Mouse (Mus musculus) left cerebral cortex, postnatal 10 days (tissue): ENCODE data around the gene Hoxd11. TPM values are rescaled to one million over a fixed set of nuclear protein-coding genes. Genes with fewer than 3 reads are reported as not detected.

Experiments used
- DNase-seq, 2 experiments: peaks; one replicate each; pipeline ENCODE4 v3.0.0; 2021 to 2022; ENCODE audit warnings: low spot score in 2 of 2, mixed read lengths in 1 of 2; ENCODE audit errors: extremely low spot score in 1 of 2
- intact Hi-C: fragments of 180-260 bp; cut with DNase I; formaldehyde crosslinking; loops from one replicate; pipeline ENCODE4 v1.15.1; 2025
- microRNA-seq: library from miRNA; unstranded; fragments of <30 nt; microRNA quantifications from one replicate; pipeline ENCODE4 v1.2.0, GENCODE M21; 2022
- total RNA-seq, 2 experiments: library from RNA; stranded (reverse); gene quantifications; 2 replicates each; pipeline ENCODE4 v1.2.3; 2021

Hoxd11 gene
- total RNA-seq, 2 experiments from 2014 or later = not detected

GRCm38 (mm10) chr2:74733317-74733661 lies 53.9 kb downstream of the Hoxd11 start:
- no peak for DNase-seq
- intact Hi-C loops = no loop called here

DNA sequence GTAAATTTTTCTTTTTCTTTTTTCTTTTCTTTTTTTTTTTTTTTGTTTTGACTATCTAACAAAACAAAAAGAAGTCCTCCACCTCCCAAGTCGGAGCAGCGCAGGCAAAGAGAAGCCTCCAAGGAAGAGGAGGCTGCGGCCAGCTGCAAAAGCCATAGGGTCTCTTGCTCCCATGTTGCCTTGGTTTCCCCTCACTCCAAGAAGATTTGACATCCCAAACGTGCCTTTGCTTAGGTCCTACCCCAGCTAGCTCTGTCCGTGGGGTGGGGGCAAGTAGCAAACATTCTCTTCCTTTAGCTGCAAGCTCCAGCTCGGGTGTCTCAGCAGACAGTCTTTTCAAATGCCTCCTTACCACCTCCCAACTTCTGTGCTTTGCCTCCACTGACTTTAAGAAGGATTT lies 54.4 kb downstream of the Hoxd11 start:
- intact Hi-C loops = no loop called here
- DNase-seq = no peak

DNA sequence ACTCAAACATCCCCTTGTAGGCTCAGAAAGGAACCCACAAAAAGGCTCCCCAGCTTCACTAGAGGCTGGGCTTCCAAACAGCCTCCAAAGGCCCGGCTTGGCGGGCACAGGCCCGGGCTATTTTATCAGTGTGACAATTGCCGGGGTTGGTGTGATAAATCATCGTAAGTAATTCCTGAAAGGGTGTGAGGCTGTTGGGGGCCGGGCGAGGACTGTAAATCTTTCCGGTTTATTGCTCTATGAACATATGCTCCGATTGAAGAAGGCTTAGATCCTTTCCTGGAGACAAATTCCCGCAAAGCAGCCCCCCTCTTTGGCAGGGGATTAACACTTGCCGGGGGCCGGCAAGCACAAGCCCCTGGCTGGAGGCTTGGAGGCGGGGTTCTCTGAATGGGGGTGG lies 55.1 kb downstream of the Hoxd11 start:
- no peak for DNase-seq
- intact Hi-C loops = no loop called here

DNA sequence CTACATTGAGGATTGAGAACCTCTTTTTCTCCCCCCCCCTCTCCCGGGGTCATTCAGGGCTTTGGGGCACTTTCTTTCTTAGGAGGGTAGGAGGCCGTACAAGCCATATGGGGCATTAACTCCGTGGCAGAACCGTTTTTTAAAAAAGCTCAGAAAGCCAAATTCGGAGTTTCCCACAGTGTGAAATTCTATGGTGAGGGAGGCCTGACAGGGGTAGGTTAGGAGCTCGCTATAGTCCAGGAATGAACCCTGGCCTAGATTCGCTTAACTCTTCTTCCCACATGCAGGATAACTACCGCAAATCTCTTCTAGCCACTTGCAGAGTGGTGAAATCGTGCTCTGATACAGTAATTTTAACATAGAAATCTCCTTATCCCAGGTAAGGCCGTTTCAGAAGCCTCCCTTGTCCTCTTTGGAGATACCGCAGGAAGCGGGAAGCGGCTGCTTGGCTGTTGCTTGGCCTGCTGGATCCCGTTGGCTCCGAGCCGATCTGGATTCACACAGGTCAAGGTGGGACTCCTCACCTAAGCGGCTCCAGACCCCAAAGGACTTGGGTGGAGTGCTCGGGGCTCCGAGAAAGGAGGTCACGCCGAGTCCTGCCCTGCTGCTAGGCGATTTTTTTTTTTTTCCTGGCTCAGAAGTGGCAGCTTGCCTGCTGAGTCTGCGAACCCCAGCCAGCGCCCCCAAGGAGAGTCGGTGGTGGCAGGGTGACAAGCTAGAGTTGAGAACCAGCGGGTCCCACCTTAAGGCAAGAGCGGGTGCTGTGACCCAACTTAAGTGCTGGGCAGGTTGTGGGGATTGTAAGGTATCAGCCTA lies 55.8 kb downstream of the Hoxd11 start:
- no peak for DNase-seq
- intact Hi-C loops = no loop called here

DNA sequence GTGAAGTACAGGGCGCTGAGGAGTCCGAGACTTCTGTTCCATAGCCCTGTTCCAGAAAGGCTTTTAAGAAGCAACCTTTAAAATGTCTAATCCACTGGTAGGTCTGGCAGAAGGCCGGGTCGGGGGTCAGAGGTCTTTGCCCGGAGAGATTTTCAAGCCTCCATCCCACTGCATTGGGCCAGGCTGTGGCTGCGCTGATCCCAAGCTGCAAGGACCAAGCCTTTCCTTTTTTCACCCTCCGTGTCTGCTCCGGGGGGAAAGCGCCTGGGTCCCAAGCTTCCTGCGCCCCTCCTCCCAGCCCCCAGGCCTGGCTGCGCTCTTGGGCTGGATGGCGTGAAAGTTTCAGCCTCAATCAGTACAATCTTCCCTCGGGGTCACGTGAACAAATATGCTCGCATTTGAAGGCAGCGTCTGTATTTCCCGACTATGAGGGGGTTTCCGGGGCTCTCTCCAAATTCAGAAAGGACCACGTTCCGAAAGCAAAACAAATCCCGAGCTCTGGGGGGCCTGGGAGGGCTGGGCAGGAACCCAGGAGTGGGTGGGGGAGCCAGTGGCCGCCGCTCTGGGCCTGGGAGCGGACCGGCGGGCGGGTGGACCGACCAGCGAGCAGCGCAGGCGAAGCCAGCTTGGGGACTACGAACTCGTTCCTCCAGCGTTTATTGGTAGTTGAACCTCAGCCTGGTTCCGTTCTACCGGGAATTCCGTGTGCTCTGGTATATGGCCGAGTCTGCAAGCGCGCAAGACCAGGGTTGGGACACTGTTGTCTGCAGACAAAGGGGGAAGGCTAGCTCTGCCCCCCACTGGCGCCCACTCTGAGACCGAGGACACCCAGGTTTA lies 56.7 kb downstream of the Hoxd11 start:
- no peak for DNase-seq
- intact Hi-C loops = no loop called here

Small RNAs within 50 kb of the gene (microRNA-seq; reads per million reads assigned to microRNA genes)
- gene Gm44463 (not detected), gene Mir10b (52.3 reads per million, percentile 51 among the genes with 10 or more reads in this experiment)

Other genes with a start within 250 kb of the Hoxd11 start
- gene Lnpk, start 100.1 kb upstream of the Hoxd11 start, total RNA-seq = 10 to 100 TPM; 65.3 to 68.8 TPM
- gene Evx2, start 20.0 kb upstream of the Hoxd11 start, total RNA-seq = not detected
- not detected for gene Hoxd13, start 11.2 kb upstream of the Hoxd11 start, total RNA-seq
- not detected for gene Hoxd12, start 4.5 kb upstream of the Hoxd11 start, total RNA-seq
- not detected for gene Hoxd10, start 12.4 kb downstream of the Hoxd11 start, total RNA-seq
- gene Hoxd9, start 18.2 kb downstream of the Hoxd11 start, total RNA-seq = not detected
- gene Hoxd8, start 25.1 kb downstream of the Hoxd11 start, total RNA-seq = not detected
- not detected for gene Hoxd3, start 32.4 kb downstream of the Hoxd11 start, total RNA-seq
- gene Hoxd4, start 32.4 kb downstream of the Hoxd11 start, total RNA-seq = not detected
- not detected for gene Gm28230, start 47.2 kb downstream of the Hoxd11 start, total RNA-seq
- under 1 TPM in 1 of 2 experiments, not detected in 1; 0.24 TPM for gene Hoxd1, start 83.4 kb downstream of the Hoxd11 start, total RNA-seq
- gene Mtx2, start 146.2 kb downstream of the Hoxd11 start, total RNA-seq = 10 to 100 TPM; 60.3 to 61.6 TPM